Mouse (Mus musculus) duodenum, adult 2 months (tissue): ENCODE data around the gene Tspan5. TPM values are rescaled to one million over a fixed set of nuclear protein-coding genes. Genes with fewer than 3 reads are reported as not detected.

ENCODE experiments used
- polyA plus RNA-seq: library from polyadenylated mRNA; depleted of rRNA; stranded (reverse); fragments of >200 nt; gene quantifications from 2 replicates; pipeline ENCODE4 v1.2.3, GENCODE M21; 2012; ENCODE audit warnings: low replicate concordance; rRNA removed

The Tspan5 gene
- polyA plus RNA-seq: 6.5 and 29.3 TPM in 2 replicates

DNA sequence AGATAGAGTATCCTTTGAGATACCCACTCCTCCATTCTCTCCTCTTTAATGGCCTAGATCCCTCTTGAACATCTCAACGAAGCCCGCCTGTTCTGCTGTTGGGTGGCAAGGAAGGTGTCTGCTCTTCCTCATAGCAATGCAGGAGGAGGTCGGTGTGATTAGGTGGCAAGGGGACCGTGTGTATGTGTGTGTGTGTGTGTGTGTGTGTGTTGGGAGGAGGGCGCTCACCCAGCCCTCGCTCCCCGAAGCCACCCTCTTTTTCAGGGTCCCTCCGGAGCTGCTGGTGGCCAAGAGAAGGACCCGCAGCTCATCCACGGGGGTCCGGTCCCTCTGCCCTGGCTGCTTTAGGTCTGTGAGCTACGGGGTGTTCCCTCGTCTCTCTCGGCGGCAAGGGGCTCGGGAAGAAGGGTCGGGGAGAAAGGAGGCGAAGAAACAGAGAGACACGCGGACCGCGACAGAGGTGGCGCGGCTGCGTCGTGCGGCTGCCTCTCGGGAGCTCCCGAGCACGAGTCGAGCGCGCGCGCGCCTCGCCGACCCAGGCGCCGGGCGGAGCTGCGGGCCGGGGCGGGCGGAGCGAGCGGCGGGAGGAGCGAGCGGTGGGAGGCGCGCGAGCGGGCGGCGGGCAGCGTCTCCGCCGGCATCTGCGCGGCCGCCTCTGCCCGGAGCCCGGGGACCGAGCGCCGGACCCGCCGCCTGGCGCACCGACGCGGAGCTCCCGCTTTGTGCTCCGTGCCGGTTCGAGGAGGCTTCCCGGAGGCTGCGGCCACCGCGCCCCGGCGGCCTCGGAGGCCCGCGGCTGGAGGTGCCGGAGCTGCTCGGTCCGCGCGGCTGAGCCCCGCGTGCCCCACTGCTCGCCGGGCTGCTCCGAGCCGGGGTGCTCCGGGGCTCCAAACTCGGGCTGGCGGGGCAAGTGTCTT is at the start of gene Tspan5:
Tspan5 (plus strand) TSS at position 547 of the 917 bp plus-strand sequence.

Other genes starting within 250 kb of the Tspan5 start
- gene Eif4e, start 216.0 kb upstream of the Tspan5 start, polyA plus RNA-seq: 2.8 and 3.5 TPM in 2 replicates